Mouse (Mus musculus): ENCODE measurements around the gene Afp. TPM values are rescaled to one million over a fixed set of nuclear protein-coding genes. Genes with fewer than 3 reads are reported as not detected.

Afp gene
- total RNA-seq, 2 experiments from 2014 or later, result not detected

DNA sequence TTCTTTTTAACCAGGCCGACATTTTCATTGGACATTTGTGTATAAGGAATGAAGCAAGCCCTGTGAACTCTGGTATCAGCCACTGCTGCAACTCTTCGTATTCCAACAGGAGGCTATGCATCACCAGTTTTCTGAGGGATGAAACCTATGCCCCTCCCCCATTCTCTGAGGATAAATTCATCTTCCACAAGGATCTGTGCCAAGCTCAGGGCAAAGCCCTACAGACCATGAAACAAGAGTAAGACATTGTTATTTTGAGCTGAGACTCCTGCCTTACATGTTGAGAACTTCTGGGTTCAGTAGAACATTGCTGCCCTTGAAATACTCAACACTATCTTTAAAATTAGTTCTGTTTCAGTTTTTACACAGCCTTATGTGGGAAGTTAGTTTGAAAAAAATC, 16.0 kb downstream of the Afp start:
- ATAC-seq (ENCODE audit: poor library complexity, severe bottlenecking), result no peak

GRCm38 (mm10) chr5:90507411-90507949, 16.9 kb downstream of the Afp start:
- no peak for ATAC-seq (ENCODE audit: poor library complexity, severe bottlenecking)

DNA sequence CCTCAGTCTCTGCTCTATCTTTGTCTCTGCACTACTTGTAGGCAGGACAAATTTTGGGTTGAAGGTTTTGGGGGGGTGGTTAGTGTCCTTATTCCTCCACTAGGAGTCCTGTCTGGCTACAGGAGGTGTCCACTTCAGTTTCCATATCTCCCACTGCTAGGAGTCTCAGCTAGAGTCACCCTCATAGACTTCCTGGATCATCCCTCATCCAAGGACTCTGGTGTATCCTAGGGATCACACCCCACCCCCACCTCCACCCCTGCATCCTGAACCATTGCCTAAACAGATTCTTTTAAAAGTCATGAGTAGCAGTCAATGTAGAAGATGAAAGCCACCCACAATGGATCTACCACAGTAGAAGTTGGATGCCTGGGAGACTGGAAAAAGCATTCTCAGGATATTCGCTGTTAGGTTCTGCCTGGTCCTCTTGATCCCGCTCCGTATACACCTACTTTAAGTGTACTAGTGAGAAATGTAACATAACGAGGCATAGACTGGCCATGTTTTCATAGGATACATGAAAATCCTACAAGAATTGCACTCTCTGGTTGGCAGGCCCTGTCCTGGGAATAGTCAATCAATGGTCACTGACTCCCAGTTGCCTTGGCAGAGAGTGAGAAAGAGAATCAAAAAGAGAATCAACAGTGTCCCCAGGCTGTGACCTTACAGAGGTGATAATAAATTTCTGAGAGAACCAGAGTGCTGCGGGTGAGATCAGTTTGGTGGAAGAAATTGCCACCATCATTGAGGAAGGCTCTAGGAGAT, 19.5 kb downstream of the Afp start:
- ATAC-seq (ENCODE audit: poor library complexity, severe bottlenecking), result no peak

GRCm38 (mm10) chr5:90512288-90512955, 21.9 kb downstream of the Afp start:
- ATAC-seq (ENCODE audit: poor library complexity, severe bottlenecking), result no peak

DNA sequence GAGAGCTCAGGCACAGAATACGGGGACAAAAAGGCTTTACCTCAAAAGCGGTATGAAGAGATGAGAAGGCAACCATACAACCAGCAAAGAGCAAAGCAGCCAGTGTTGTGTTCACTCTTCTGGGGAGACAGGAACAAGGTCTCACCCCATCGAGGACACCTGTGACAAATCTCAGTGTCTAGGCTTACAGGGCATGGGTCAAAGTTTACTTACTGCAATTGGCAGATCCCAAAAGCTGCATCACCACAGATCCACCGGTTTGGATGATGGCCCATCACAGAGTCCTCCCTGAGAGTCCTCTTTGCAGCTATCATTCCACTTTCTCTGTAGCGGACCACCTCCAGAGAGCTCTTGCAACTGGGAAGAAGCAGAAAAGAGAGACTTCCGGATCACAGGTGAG, 25.0 kb downstream of the Afp start:
- no peak for ATAC-seq (ENCODE audit: poor library complexity, severe bottlenecking)

- no peak for ATAC-seq (ENCODE audit: poor library complexity, severe bottlenecking)
These were observed 28.0 kb downstream of the Afp start, which contains the start of gene Afm for GRCm38 (mm10) chr5:90518356-90519100. Afm (plus strand) TSS chr5:90518932.

DNA sequence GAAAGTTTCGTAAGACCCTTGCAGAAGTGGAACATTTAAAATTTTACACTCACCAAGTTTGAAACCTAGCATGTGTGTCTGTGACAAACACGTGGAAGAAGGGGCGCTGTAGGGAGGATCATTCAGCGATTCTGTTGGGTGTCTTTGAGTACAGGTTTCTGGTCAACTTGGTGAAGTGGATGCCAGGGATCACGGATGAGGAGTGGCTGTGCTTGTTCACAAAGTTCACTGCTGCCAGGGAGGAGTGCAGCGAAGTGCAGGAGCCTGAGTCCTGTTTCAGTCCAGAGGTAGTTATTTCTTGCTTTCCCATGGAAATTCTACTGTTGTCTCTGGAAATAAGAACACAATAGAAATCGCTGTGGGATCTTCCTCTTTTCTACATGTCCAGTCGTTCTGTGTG, 60.7 kb downstream of the Afp start:
- no peak for ATAC-seq (ENCODE audit: poor library complexity, severe bottlenecking)

DNA sequence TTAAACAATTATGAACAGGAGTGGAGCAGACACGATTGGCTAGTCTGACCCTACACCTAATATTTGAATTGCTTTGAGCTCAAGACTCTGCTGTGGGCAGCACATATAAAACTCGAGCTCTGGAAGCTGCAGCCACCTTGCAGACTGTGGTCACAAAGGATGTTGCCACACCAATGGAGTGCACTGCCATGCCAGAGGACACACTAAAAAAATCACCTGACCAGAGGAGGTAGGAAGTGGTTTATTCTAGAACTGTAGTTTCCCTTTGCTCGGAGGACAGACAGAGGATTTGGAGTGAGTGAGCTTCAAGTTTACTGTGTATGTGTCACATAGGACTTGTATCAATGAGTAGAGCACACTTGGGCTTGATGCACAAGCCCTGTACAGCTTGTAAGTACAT, 65.5 kb downstream of the Afp start:
- ATAC-seq (ENCODE audit: poor library complexity, severe bottlenecking), result no peak

Other genes starting within 250 kb of the Afp start
- 54.9 and 57.0 TPM in 2 replicates for gene Ankrd17, start 124.2 kb upstream of the Afp start, total RNA-seq (2015)
- 44.0 and 61.7 TPM in 2 replicates for gene Ankrd17, start 124.2 kb upstream of the Afp start, total RNA-seq (2017)
- 2.3 and 4.3 TPM in 2 replicates for gene Gm9958, start 123.5 kb upstream of the Afp start, total RNA-seq (2015)
- 0.89 and 1.6 TPM in 2 replicates for gene Gm9958, start 123.5 kb upstream of the Afp start, total RNA-seq (2017)
- gene Alb, start 29.8 kb upstream of the Afp start, total RNA-seq (2015), result not detected in 2 replicates
- not detected in 2 replicates for gene Alb, start 29.8 kb upstream of the Afp start, total RNA-seq (2017)
- gene Afm, start 28.2 kb downstream of the Afp start, total RNA-seq (2015), result not detected in 2 replicates
- not detected in 2 replicates for gene Afm, start 28.2 kb downstream of the Afp start, total RNA-seq (2017)
- not detected in 2 replicates for gene 5830473C10Rik, start 70.4 kb downstream of the Afp start, total RNA-seq (2015)
- gene 5830473C10Rik, start 70.4 kb downstream of the Afp start, total RNA-seq (2017), result not detected in 2 replicates
- gene Rassf6, start 149.9 kb downstream of the Afp start, total RNA-seq (2015), result not detected in 2 replicates
- not detected in 2 replicates for gene Rassf6, start 149.9 kb downstream of the Afp start, total RNA-seq (2017)

Data from megakaryocyte, adult 5-6 weeks (primary cell).